Mouse (Mus musculus): Measurements from ENCODE around the gene Cldn3.
"Not testable (repeated sequence)": the region's sequence is repeated elsewhere in the genome, so short reads cannot be mapped to it uniquely, and the experiment has no call there.

Gene Cldn3

DNA sequence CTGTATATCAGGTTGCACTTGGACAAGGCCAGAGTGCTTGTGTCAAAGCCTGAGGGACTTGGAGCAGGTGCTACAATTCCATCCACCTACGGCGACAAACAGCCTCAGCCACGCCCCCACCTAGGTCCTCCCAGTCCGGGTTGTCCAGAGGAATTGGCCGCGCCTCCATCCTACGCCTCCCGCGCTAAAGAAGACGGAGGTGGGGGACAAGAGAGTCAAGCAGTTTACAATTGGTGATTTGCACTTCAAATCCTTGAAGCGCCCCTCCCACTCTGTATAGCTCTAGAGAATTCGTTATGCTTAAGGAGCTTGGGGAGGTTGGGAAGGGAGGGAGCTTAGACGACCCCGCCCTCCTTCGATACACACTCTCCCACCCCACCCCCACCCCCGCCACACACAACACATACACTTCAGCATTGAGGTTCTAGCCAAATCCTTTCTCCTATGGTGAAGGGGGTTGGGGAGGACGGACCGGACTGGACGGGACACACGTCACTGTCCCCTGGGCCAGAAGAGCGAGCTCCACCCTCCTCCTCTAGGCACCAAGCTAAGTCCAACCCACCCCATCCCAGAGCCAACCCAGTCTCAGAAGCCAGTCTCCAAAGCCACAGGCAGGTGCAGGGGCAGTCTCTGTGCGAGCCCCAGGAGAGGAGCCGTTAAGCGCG lies at the start of gene Cldn3:
Cldn3 (plus strand) TSS at position 582 of the 665 bp plus-strand sequence.
- peak; percentile 83 to 87 for DNase-seq

DNA sequence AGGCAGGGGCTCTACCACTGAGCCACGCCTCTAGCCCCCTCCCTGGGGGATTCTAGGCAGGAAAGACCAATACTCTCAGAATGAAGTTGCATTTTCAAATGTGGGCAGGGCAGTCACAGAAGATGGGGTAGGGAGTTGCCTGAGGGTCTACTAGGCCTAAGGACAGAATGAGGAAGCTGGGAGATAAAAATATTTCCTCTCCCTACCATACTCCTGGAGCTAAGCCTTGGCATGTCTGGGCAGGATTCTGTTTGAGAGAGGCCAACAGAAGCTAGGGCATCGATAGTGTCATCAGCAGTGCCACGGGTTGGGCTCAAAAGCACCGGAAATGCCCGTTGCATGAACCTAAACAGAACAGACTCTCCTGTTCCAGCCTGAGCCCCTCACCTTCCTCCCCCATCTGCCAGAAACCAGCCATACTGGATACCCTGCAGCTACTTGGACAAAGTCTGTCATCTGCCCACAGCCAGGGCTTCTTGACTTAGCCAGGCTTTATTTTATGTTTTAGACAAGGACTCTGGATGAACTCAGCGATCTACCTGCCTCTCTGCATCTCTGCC lies 49.3 kb upstream of the Cldn3 start:
- no peak for DNase-seq

DNA sequence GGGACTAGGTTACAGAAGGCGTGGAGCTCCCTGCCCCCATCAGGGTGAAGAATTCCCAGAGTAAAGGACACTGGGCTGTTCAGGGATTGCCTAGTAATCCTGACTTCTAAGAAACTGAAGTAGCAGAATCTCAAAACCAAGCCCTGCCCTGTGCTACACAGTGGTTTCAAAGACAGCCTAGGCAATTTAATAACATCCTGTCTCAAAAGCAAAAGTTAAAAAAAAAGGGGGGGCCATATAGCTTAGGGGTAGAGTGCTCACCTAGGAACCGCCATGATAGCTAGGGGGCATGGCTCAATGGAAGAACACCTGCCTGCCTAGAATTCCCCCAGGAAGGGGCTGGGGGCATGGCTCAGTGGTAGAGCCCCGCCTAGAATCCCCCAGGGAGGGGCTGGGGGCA lies 46.9 kb upstream of the Cldn3 start:
- DNase-seq = no peak

GRCm38 (mm10) chr5:134939554-134939953 lies 46.5 kb upstream of the Cldn3 start:
- DNase-seq = not testable (repeated sequence)

- peak; percentile 39 to 65 for DNase-seq
Observed at GRCm38 (mm10) chr5:134941472-134942209, 44.4 kb upstream of the Cldn3 start.

- peak; percentile 36 to 50 for DNase-seq
Observed at GRCm38 (mm10) chr5:134942740-134943139, 43.3 kb upstream of the Cldn3 start.

DNA sequence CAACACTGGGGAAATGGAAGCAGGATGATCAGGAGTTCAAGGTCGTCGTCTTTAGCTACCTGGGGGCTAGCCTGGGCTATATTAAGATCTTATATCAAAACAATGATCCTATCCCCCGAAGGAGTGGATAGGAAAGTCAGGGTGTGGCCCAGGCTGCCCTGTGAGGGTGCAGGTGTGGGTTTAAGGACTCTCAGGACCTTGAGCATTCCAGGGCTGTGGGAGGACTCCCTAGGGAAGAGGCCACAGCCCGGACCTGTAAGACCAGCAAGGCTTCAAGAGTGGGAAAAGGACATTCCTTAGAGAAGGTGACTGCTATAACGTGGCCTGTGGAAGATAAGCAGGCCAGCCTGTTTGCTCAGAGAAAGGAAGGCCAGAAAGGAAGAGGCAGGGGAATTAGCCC lies 41.8 kb upstream of the Cldn3 start:
- no peak for DNase-seq

GRCm38 (mm10) chr5:134945266-134945959 lies 40.6 kb upstream of the Cldn3 start:
- DNase-seq = no peak

GRCm38 (mm10) chr5:134946063-134946856 lies 39.8 kb upstream of the Cldn3 start:
- no peak for DNase-seq

DNA sequence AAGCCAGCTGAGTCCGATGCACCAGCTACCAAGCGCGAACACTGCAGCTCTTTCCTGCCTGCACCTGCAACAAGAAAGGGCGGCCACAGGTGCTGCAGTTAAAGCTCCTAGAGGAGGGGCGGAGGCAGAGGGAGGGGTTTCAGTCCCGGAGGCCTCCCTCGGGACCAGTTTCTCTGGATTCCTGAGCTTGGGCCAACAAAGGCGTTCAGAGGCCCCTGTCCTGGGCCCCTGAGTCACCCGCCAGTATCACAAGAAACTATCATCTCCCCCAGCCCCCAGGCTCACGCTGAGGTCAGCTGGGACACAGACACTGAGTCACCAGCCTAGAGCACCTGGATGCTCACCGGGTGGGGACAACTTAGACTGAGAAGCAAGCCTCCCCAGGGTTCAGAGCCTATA lies 39.2 kb upstream of the Cldn3 start, which contains the start of gene Cldn4:
Cldn4 (minus strand) TSS at position 78 of the 399 bp plus-strand sequence.
- DNase-seq = peak; percentile 31 to 45

GRCm38 (mm10) chr5:134947420-134948084 lies 38.5 kb upstream of the Cldn3 start:
- no peak for DNase-seq

DNA sequence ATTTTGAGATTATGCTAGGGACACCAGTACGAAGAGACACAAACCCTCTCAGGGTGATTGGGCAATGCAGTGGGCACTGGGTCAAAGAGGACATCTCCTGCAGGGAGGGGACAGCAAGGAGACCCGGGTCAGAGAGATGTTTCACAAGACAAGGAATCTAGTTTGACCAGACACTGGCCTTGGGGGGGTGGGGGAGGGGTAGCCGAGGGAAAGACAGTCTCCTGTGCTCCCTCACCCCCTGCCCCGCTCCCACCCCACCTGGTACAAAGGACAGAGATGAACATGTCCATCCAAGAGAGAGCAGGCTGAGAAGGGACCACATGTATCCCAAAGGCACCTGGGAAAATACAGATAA lies 38.0 kb upstream of the Cldn3 start:
- DNase-seq = no peak

GRCm38 (mm10) chr5:134951053-134951884 lies 34.7 kb upstream of the Cldn3 start:
- peak; percentile 15 to 21 for DNase-seq

DNA sequence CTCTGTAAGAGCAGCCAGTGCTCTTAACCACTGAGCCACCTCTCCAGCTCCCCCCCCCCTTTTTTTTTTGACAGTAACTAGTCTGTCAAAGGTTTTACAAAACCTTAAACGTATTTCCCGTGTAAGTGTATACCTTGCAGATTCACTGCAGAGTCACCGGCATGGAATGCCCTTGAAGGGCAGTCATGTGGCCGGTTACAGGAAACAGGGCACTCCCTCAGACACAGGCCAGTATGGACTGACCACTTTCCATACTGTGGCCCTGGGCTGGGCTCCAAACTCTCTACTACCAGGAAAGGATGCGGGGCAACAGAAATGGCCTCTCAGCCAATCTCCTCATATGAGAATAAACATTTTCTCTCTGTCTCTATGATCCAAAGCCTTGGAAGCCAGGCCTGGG lies 30.5 kb upstream of the Cldn3 start:
- no peak for DNase-seq

DNA sequence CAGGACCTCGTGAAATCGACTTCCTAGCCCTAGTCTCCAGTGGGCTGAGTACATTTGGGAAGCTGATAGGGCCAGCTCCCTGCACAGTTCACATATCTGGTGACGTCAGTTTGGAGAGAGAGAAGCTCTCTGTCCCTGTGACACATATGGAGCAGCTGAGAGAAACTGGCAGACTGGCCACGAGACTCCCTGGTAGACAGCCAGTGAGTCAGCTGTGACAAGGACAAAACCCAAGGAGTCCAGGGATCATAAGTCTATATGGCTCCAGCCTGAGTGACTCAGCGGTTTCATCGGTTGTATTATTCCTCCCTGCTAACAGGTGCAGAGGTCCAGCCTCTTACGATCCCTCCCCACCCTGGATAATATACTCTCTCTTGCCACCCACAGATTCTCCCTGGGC lies 26.9 kb upstream of the Cldn3 start:
- DNase-seq = peak in 1 of 2 experiments; percentile 25

DNA sequence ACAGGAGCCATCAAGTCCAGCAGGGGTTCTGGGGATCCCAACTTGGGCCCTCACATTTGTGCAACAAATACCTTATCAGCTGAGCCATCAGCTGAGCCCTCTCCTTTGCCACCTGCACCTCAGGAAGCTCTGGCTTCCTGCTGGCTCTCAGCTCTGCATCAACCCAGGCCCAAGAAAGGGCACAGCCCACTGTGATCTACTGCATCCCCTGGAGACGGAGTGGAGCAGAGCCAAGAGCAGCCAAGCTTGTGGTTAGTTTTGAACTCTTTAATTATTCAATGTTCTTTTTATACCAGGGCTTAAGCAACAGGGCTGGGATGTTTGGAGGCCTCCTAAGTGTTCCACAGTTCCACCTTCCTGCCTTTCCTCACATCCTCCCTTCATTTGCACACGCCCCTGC lies 25.6 kb upstream of the Cldn3 start:
- no peak for DNase-seq

DNA sequence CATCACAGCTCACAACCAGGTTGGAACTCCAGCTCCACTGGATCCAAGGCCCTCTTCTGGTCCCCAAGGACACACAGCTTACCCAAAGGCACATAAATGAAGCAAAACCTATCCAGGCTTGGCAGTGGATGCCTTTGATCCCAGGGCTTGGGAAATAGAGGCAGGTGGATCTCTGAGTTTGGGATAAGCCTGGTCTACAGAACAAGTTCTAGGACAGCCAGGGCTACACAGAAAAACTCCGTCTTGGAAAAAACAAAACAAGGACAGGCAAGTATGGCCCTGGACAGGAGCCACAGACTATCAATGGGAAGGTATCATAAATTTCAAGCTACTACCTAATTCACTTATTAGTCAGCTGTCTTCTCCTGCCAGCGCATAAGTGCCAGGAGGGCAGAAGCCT lies 24.5 kb upstream of the Cldn3 start:
- no peak for DNase-seq

DNA sequence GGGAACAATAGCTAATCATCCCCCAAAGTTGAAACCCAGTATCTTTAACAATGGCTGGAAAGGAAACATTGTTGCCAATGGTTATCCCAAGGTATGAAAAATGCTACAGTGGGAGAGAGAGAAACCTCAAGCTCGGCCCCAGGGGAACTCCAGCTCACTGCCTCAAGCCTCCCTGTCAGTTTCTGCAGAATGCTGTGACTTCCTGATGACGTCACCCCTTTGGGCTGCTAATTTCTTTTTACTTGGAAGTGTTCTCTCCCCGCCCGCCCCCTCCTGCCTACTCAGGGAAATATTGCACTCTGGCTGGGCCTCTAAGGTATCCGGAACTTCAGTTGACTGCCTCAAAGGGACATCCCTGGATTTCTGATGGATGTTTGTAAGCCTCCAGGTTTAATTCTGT lies 22.5 kb upstream of the Cldn3 start:
- DNase-seq = peak; percentile 55 to 69

- DNase-seq = not testable (repeated sequence)
Observed at GRCm38 (mm10) chr5:134964655-134965054, 21.4 kb upstream of the Cldn3 start.

DNA sequence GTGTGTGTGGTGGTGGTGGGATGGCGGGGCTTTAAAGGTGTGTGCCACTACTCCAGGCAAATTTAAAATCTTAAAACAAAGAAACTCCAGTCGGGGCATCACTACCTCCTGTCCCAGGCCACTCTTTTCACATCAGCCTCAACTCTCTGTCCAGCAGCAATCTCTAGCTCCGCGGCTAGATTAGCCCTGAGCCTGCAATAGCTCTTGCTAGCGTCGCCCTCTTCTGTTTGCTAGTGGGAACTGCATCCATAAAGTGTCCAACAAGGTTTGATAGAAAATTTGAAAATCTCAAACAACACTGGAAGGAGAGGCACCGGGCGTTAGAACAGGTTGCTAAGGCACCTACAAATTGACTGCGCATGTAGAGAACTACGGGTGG lies 20.6 kb upstream of the Cldn3 start:
- peak; percentile 79 to 88 for DNase-seq

All from kidney, postnatal 36 days (tissue).